Mouse (Mus musculus) embryonic facial prominence, embryonic 15.5 days (tissue): ENCODE data around the gene Slc22a23. TPM values are rescaled to one million over a fixed set of nuclear protein-coding genes. Genes with fewer than 3 reads are reported as not detected.

Experiments
- ATAC-seq: fragments of 200-750 bp; cut with Nextera tagmentation; 2 replicates; pipeline ENCODE4 v1.8.0; 2017; ENCODE audit warnings: low read depth, moderate TSS enrichment; ENCODE audit not compliant: insufficient number of reproducible peaks, low FRiP score, low TSS enrichment
- H3K27ac ChIP-seq: fragments of 300-500 bp; sonication (generic); replicated peaks from 2 replicates; pipeline ENCODE4 v1.5.1; 2015; ENCODE audit warnings: mild to moderate bottlenecking, inconsistent platforms
- H3K27me3 ChIP-seq: fragments of 300-500 bp; sonication (generic); 2 replicates; pipeline ENCODE4 v1.6.1; 2015; ENCODE audit warnings: inconsistent platforms
- H3K36me3 ChIP-seq: fragments of 300-500 bp; sonication (generic); 2 replicates; pipeline ENCODE4 v1.6.1; 2015; ENCODE audit warnings: mild to moderate bottlenecking, inconsistent platforms
- H3K4me1 ChIP-seq: fragments of 300-500 bp; sonication (generic); 2 replicates; pipeline ENCODE4 v1.6.1; 2015; ENCODE audit warnings: inconsistent platforms
- H3K4me2 ChIP-seq: fragments of 300-500 bp; sonication (generic); replicated peaks from 2 replicates; pipeline ENCODE4 v1.6.1; 2015; ENCODE audit warnings: mild to moderate bottlenecking, inconsistent platforms
- H3K4me3 ChIP-seq: fragments of 300-500 bp; sonication (generic); replicated peaks from 2 replicates; pipeline ENCODE4 v1.5.1; 2015; ENCODE audit warnings: mild to moderate bottlenecking, inconsistent platforms
- H3K9ac ChIP-seq: fragments of 300-500 bp; sonication (generic); 2 replicates; pipeline ENCODE4 v1.6.1; 2015; ENCODE audit warnings: inconsistent platforms
- H3K9me3 ChIP-seq: fragments of 300-500 bp; sonication (generic); replicated peaks from 2 replicates; pipeline ENCODE4 v1.6.1; 2016; ENCODE audit warnings: inconsistent platforms
- WGBS: fragments of 180-500 bp; shearing (Covaris S2); methylation state at CpG from one replicate; pipeline ENCODE4 v1.1.7; 2015; 5-methylcytosine and 5-hydroxymethylcytosine counted together
- polyA plus RNA-seq: library from polyadenylated mRNA; unstranded; fragments of >200 nt; fragmentation: Nextera tagmentation; extraction: Ambion mirVana; gene quantifications from 2 replicates; pipeline ENCODE4 v1.2.1, GENCODE M21; 2015

The Slc22a23 gene
- polyA plus RNA-seq, 1 experiment from 2014 or later: 4.6 TPM

DNA sequence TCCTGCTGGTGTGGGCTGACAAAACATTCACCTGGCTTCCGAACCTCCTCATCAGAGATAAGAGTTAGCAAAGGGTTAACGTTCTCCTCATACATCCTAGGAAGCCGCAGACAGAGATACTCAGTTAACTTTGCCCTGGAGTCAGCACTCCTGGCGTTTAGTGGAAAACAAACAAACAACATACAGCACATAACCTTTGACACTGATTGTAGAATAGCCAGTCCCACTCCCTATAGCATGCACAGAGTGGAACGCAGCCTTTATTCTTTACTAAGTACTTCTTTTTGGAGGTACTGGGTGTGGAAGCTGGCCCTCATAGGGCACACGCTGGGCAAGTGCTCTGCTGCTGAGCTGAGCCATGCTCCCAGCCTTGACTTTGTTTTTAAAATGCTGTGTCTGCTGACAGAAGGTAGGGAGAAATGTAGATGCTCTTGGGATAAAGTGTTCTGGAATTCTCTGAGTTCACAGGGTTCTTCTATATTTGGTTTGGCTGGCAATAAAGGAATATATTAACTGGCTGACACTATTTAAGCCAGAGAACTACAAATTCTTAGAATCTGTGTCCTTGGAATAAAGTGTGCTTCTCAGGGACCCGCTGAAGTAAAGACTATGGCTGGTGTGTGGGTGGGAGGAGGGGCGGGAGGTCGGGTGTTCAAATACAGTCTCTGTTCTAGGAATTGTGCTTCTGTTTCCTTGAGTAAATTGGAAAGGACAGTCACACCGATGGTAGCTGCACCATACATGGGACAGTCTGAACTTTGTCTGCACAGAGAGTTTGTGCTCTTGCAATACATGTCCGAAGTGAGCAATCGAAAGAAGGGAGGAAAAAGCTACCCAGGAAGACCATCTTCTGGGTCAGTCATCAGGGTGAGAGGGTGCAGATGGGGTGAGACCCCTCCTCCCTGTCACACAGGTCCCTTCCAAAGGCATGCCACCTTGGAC is 117.0 kb downstream of the Slc22a23 start:
- Histone ChIP-seq H3K36me3 (no peaks in the 10 kb centered on the region), H3K9ac (no peak overlapping the region), H3K9me3 (no peaks in the 10 kb centered on the region), H3K4me1 (peaks cover 7% of the 10 kb centered on the region; the same call in 1 of the 2 replicates), H3K27ac (no peak overlapping the region), H3K4me2 (no peak overlapping the region), H3K4me3 (no peak overlapping the region), H3K27me3 (no peaks in the 10 kb centered on the region)
- no peak for ATAC-seq
- whole genome bisulfite sequencing: 37% methylated on average over 12 of the region's 12 CpGs

DNA sequence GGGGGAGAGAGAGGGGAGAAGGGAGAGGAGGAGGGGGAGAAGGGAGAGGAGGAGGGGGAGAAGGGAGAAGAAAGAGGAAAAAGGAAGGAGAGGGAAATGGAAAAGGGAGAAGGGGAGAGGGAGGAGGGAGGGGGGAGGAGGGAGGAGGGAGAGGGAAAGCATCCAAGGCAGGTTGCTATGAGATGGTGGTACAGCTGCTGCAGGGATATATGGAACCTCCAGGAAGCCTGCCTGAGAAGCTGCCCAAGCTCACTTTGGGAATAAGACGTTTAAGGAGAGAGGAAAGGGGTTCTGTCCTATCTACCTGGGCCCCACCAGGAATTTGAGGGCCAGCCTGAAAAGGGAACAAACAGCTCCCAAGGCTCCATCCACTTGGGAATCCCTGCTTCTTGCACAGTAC is 118.0 kb downstream of the Slc22a23 start:
- WGBS: 26% methylated on average over 1 of the region's 1 CpGs
- ATAC-seq: no peak
- H3K4me3 ChIP-seq: no peak overlapping the region

DNA sequence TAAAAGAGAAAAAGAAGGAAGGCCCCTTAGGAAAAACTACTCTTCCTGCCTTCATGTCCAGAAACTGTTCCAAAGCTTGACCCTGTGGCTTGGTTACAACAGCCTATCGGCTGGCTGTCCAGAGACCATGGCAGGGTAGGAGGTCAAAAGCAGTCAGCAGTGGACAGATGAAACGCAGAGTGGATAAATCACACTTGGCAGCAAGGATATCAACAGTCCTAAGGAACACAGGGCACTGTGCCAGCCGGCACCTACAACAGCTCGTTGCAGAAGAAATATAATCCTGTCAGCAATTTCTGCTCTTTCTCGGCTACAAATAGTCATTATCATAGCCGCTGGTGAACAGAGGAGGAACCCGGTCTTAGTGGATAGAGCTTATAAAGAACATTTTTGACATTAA is 122.0 kb downstream of the Slc22a23 start:
- WGBS: 32% methylated on average over 7 of the region's 7 CpGs
- no peak overlapping the region for H3K4me3 ChIP-seq
- no peak for ATAC-seq
- no peaks in the 10 kb centered on the region for H3K9me3 ChIP-seq
- H3K9ac ChIP-seq: no peak overlapping the region
- peaks cover 4% of the 10 kb centered on the region; the same call in 1 of the 2 replicates for H3K4me1 ChIP-seq
- no peak overlapping the region for H3K27ac ChIP-seq
- H3K27me3 ChIP-seq: no peaks in the 10 kb centered on the region
- H3K4me2 ChIP-seq: no peak overlapping the region
- H3K36me3 ChIP-seq: no peaks in the 10 kb centered on the region

More for the DNA sequence above, 118.0 kb downstream of the Slc22a23 start:
- Histone ChIP-seq H3K4me1 (peaks cover 7% of the 10 kb centered on the region; the same call in 1 of the 2 replicates), H3K27me3 (no peaks in the 10 kb centered on the region), H3K27ac (no peak overlapping the region), H3K36me3 (no peaks in the 10 kb centered on the region), H3K9me3 (no peaks in the 10 kb centered on the region), H3K9ac (no peak overlapping the region), H3K4me2 (no peak overlapping the region)

DNA sequence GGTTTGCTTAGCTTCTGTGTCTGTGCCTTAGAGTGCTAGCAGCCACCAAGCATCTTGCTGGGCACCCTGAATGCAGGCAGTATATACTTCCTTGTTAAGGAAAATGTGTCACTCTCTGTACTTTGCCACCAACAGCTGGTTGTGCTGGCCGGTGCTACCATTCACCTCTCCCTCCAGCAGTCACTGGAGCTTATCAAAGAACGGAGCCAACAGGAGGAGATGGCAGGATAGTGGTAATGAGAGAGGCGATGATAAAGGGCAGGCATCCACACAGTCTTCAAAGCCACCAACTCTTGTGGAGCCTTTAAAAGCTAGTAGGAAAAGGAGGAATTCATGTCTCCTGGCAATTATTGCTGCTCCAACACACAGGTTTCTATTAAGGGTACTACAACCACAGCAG is 125.3 kb downstream of the Slc22a23 start:
- H3K4me2 ChIP-seq: no peak overlapping the region
- no peak overlapping the region for H3K9ac ChIP-seq
- no peak overlapping the region for H3K4me3 ChIP-seq
- H3K27ac ChIP-seq: no peak overlapping the region
- ATAC-seq: no peak
- peaks cover 4% of the 10 kb centered on the region; the same call in 1 of the 2 replicates for H3K4me1 ChIP-seq
- no peaks in the 10 kb centered on the region for H3K27me3 ChIP-seq
- no peaks in the 10 kb centered on the region for H3K36me3 ChIP-seq
- 90% methylated on average over 3 of the region's 3 CpGs for WGBS
- H3K9me3 ChIP-seq: no peaks in the 10 kb centered on the region

GRCm38 (mm10) chr13:34218776-34219175 is 126.2 kb downstream of the Slc22a23 start:
- Histone ChIP-seq H3K27ac (no peak overlapping the region), H3K27me3 (no peaks in the 10 kb centered on the region), H3K4me1 (peaks cover 4% of the 10 kb centered on the region; the same call in 1 of the 2 replicates), H3K4me3 (no peak overlapping the region), H3K9ac (no peak overlapping the region), H3K36me3 (no peaks in the 10 kb centered on the region), H3K9me3 (no peaks in the 10 kb centered on the region), H3K4me2 (no peak overlapping the region)
- WGBS: 66% methylated on average over 3 of the region's 3 CpGs
- peak; percentile 47 for ATAC-seq

- no peaks in the 10 kb centered on the region for H3K4me1 ChIP-seq
- no peak overlapping the region for H3K27ac ChIP-seq
- no peaks in the 10 kb centered on the region for H3K27me3 ChIP-seq
- no peaks in the 10 kb centered on the region for H3K9me3 ChIP-seq
- no peaks in the 10 kb centered on the region for H3K36me3 ChIP-seq
- H3K9ac ChIP-seq: no peak overlapping the region
- no peak overlapping the region for H3K4me3 ChIP-seq
- WGBS: 75% methylated on average over 3 of the region's 3 CpGs
- no peak overlapping the region for H3K4me2 ChIP-seq
- no peak for ATAC-seq
Measured at GRCm38 (mm10) chr13:34214855-34215254, 130.1 kb downstream of the Slc22a23 start.

GRCm38 (mm10) chr13:34212735-34213212 is 132.2 kb downstream of the Slc22a23 start:
- H3K4me2 ChIP-seq: 0 out of 2 replicates have a peak overlapping the region, but pooled peaks have one; percentile 6
- no peaks in the 10 kb centered on the region for H3K4me1 ChIP-seq
- H3K27me3 ChIP-seq: no peaks in the 10 kb centered on the region
- H3K27ac ChIP-seq: no peak overlapping the region; the same call in 1 of the 2 replicates
- H3K4me3 ChIP-seq: no peak overlapping the region
- peak; percentile 43; the same call in 1 of the 2 replicates for ATAC-seq
- WGBS: 51% methylated on average over 10 of the region's 10 CpGs
- no peak overlapping the region for H3K9ac ChIP-seq
- H3K36me3 ChIP-seq: no peaks in the 10 kb centered on the region
- no peaks in the 10 kb centered on the region for H3K9me3 ChIP-seq

DNA sequence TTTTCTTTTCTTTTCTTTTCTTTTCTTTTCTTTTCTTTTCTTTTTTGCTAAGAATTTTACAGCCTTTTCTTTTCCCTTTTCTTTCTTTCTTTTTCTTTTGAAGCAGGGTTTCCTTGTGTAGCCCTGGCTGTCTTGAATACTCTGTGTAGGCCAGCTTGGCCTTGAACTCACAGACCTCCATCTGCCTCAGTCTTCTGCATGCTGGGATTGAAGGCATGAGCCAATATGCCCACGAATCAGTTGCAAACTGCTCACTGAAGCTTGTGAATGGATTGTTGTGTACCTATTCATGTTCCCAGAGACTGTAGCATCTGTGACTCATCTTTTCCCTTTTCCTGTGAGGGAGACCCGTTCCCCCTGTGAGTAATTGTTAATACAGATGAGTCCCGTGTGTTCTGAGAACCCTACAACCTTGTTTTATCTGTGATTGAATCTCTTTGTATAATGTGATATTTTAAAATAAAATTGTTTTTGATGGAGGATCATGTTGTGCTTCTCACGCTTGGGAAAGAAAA is 133.7 kb downstream of the Slc22a23 start:
- Histone ChIP-seq H3K9ac (no peak overlapping the region), H3K9me3 (no peaks in the 10 kb centered on the region), H3K27me3 (no peaks in the 10 kb centered on the region), H3K4me3 (no peak overlapping the region), H3K4me2 (no peak overlapping the region), H3K4me1 (no peaks in the 10 kb centered on the region), H3K27ac (no peak overlapping the region), H3K36me3 (no peaks in the 10 kb centered on the region)
- 44% methylated on average over 4 of the region's 4 CpGs for WGBS
- ATAC-seq: no peak

GRCm38 (mm10) chr13:34207714-34208470 is 137.1 kb downstream of the Slc22a23 start:
- Histone ChIP-seq H3K36me3 (no peaks in the 10 kb centered on the region), H3K27ac (no peak overlapping the region), H3K9me3 (no peaks in the 10 kb centered on the region), H3K4me2 (no peak overlapping the region), H3K4me1 (no peaks in the 10 kb centered on the region), H3K27me3 (no peaks in the 10 kb centered on the region), H3K9ac (no peak overlapping the region), H3K4me3 (no peak overlapping the region)
- ATAC-seq: no peak
- WGBS: 73% methylated on average over 6 of the region's 6 CpGs

- Histone ChIP-seq H3K9me3 (no peaks in the 10 kb centered on the region), H3K4me3 (no peak overlapping the region), H3K36me3 (no peaks in the 10 kb centered on the region), H3K27ac (no peak overlapping the region), H3K4me2 (no peak overlapping the region), H3K9ac (no peak overlapping the region), H3K4me1 (no peaks in the 10 kb centered on the region), H3K27me3 (no peaks in the 10 kb centered on the region)
- WGBS: 81% methylated on average over 3 of the region's 3 CpGs
- no peak for ATAC-seq
Measured at GRCm38 (mm10) chr13:34205216-34205615, 139.8 kb downstream of the Slc22a23 start.

DNA sequence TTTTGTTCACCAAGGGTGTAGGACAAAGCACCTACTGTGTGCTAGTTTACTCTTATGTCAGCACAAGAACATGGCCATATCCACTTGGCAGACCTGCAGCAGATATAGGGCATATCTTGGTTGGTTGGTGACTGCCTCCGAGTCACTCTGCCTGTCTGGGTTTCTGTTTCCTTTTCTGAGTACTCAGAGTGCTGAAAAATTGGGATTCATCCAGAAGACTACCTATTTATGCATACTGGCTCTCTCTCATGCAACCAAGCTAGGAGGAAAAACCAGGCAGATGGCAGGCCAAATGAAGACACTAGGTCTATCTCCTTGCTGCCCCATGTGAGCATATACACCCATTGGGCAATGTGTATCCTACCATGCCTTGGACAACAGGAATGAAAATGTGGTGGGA is 149.3 kb downstream of the Slc22a23 start:
- no peak for ATAC-seq
- WGBS: 90% methylated on average over 1 of the region's 1 CpGs
- Histone ChIP-seq H3K4me3 (no peak overlapping the region), H3K4me2 (no peak overlapping the region), H3K9ac (no peak overlapping the region), H3K4me1 (no peaks in the 10 kb centered on the region), H3K36me3 (no peaks in the 10 kb centered on the region), H3K9me3 (no peaks in the 10 kb centered on the region), H3K27ac (no peak overlapping the region), H3K27me3 (no peaks in the 10 kb centered on the region)
